Mouse (Mus musculus) T-helper 1 cell (primary cell): Measurements from ENCODE around the gene Sptbn4.

Experiments
- in situ Hi-C: fragments of 300-600 bp; cut with MboI, MseI; formaldehyde crosslinking; loops from one replicate; pipeline ENCODE4 v1.15.1; 2025; ENCODE audit warnings: high pct_unique_total_duplicates

The Sptbn4 gene

DNA sequence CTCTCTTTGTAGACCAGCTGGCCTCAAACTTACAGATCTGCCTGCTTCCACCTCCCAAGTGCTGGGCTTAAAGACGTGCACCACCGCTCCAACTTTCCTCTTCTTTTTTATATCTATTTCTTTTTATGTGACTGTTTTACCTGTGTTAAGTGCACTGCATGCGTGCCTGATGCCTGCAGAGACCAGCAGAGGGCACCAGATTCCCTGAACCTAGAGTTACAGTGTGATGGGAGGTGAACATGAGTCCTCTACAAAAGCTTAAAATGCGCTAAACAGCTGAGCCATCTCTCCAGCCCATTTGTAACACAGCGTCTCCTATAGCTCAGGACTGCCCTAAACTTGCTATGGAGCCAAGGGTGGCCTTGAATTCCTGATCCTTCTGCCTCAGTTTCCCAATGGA lies 9.9 kb downstream of the Sptbn4 start:
- in situ Hi-C loops, result no loop called here

DNA sequence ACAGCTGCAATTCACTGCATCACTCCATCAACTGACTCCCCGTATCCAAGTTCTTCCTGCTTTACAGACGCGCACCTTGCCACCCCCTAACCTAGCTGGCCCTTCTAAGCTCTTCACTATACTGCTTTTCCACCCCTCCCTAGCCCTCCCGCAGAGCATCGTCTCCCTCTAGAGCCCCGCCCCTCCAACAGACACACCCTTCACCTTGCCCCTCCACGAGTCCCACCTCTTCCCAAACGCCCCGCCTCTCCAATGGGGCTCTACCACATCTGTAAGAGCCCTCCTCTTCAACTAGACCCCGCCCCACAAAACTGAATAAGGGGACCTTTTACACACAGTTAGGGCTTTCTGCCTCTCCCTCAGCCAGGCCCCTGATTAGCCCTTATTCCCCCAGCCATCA lies 13.7 kb downstream of the Sptbn4 start:
- in situ Hi-C loops, result no loop called here

GRCm38 (mm10) chr7:27433349-27433748 lies 14.1 kb downstream of the Sptbn4 start:
- in situ Hi-C loops, result no loop called here

DNA sequence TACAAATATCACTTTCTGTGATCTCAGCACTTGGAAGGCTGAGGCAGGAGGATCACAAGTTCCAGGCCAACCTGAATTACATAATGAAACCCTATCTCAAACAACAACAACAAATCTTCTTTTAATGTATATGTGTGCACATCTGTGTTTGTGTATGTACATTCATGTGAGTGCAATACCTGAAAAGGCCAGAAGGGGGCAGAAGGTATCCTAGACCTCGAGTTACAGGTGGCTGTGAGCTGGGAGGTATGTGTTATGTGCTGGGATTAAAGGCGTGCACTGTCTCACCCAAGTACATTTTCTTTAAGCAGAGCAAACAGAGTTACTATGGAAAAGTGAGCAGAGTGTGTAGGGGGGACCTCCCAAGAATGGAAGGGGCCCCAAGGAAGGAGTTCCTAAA lies 18.4 kb downstream of the Sptbn4 start:
- in situ Hi-C loops, result loop anchor here (10.0 kb wide), 1 partner anchor 836 kb away; the partner anchor contains the start of gene Eid2

DNA sequence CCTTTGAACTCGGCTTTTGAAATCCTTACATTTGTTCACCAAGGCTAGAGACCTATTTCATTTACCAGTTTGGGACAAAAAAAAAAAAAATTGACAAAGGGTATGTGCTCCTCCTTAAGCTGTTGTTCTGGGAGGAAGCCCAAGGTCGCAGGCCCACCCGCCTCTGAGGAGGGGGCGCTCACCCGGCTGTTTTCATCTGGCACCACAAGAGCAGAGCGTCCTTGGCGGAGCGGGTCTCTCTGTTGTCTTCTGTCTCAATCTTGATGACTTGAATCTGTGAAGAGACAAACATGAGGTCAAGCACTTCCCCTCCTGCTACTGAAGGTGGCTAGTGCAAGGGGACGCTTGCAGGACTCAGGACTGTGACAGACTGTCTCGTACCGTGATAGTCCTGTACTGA lies 19.5 kb downstream of the Sptbn4 start:
- in situ Hi-C loops, result loop anchor here (10.0 kb wide), 1 partner anchor 837 kb away; the partner anchor contains the start of gene Eid2

GRCm38 (mm10) chr7:27427387-27427786 lies 20.1 kb downstream of the Sptbn4 start:
- in situ Hi-C loops, result loop anchor here (10.0 kb wide), 1 partner anchor 837 kb away; the partner anchor contains the start of gene Eid2

DNA sequence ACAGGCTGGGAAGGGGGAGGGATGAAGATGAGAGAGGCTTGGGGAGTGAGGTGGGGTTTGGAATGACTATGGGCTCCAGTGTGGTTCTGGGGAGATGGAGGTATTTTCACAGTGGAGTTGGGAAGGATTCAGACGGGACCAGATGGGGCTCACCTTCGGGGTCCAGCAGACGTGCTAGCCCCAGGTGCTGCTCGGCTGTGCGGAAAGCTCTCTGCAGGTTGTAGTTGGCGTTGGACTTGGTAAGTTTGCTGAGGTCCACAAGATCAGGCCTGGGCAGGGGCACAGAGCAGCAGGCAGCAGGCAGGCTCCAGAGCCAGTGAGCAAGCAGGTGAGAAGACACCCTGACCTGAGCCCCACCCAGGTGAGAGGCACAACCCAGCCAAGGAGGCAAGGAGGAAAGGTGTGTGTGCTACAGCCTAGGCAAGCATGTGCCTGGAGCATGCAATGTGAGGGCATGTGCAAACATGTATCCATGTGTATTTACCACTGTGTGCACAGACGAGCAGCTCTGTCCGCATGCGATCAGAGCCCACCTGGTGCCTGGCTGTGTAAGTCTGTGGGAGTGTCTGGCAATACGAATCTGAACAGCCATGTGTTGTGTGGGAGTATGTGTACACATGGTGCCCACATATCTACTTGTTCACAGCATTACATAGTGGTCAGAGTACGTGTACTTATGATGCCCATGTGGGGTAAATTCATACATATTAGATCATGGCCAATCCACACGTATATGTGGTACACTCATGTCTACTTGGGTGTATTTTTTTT lies 23.7 kb downstream of the Sptbn4 start:
- in situ Hi-C loops, result loop anchor here (10.0 kb wide), 1 partner anchor 841 kb away; the partner anchor contains the start of gene Eid2

- in situ Hi-C loops, result no loop called here
Observed at GRCm38 (mm10) chr7:27419101-27419500, 28.4 kb downstream of the Sptbn4 start.

- in situ Hi-C loops, result no loop called here
Observed at GRCm38 (mm10) chr7:27417151-27417550, 30.3 kb downstream of the Sptbn4 start.

DNA sequence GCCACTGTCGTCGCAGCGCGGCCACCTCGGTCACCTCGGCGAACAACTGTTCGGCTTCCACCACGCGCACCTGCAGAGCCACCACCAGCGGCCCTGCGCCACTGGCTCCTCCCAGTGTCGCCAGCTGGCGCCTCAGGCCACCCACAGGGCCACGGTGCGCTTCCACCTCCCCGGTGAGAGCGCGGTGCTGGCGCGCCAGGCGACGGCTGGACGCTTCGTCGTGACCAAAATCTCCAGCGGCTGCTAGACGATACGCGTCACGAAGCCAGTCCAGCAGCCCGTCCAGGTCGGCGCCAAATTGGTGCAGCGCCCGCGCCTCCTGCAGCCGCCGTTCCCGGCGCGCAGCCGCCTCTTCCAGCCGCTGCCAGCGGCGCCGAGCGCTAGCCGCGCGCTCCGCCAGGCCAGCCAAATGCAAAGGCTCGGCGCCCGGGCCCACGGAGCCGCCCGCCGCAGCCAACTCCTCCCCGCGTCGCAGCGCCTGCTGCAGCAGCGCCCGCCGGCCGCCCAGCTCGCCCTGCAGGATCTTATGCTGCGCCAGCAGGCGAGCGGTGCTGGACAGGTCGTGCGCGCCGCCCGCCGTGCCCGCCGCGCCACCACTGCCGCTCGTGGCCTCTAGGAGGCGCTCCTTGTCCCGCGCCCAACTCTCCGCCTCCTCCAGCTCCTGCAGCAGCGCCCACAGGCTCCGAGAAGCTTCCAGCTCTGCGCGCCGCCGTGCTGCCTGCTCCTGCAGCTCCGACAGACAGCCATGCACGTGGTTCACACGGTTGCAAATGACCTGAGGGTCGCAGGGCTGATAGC lies 38.9 kb downstream of the Sptbn4 start:
- in situ Hi-C loops, result no loop called here

- in situ Hi-C loops, result no loop called here
Observed at GRCm38 (mm10) chr7:27407816-27408215, 39.7 kb downstream of the Sptbn4 start.

DNA sequence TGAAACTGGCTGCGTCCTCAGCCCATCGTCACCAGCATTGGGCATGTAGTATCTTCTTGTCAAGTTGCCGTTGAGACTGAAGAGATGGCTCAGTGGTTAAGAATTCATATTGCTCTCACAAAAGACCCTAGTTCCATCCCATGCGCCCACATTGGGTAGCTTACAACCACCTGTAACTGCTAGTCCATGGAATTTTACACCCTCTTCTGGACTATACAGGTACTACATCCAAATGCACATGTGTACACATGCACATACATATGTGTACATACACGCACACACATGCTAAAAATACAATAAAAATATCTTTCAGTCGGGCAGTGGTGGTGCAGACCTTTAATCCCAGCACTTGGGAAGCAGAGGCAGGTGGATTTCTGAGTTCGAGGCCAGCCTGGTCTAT lies 41.0 kb downstream of the Sptbn4 start:
- in situ Hi-C loops, result no loop called here

GRCm38 (mm10) chr7:27404203-27404942 lies 43.1 kb downstream of the Sptbn4 start:
- in situ Hi-C loops, result no loop called here

- in situ Hi-C loops, result no loop called here
Observed at GRCm38 (mm10) chr7:27402675-27403074, 44.8 kb downstream of the Sptbn4 start.

- in situ Hi-C loops, result no loop called here
Observed at GRCm38 (mm10) chr7:27400545-27400944, 46.9 kb downstream of the Sptbn4 start.

DNA sequence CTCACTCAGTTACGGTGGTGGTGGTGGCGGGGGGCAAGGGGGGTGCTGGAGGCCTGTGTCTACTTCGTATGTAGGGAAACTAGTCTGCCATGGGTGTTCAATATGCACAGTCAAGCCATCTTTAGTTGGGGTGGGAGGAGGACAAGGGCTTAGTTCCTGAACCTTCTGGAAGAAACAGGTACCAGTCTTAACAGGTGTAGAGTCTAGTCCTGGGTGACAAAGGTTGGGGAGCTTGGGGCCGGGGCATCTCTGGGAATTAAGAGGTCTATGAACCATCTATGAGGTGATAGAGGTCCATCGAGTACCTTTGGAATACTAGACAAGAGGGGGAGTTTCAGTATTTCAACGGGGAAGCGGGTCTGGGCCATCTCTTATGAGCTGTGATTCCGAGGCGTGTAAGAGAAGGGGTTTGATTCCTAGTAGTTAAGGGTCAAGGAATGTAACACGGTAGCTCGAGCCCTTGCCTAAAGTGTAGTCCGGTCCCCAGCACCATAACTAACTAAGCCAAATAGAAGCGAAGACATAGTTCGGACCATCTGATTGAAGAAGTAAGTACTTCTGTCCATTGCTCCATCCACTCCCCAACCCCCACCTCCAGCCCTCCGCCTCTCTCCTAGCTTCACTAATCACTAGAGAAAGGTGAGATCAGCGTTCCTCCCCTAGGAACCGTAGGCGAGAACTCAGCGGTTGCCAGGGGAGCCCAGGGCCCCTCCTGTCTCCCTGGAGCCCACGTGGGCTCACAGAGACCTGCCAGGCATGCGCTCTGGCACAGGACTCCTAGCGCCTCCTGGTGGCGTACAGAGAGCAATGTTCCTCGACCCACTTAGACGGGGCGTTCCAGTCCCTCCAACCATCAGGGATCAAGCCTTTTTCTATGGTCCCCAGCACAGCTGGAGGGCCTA lies 50.2 kb downstream of the Sptbn4 start:
- in situ Hi-C loops, result loop anchor here (5.0 kb wide), 1 partner anchor 60 kb away; the partner anchor contains the start of gene Ltbp4

DNA sequence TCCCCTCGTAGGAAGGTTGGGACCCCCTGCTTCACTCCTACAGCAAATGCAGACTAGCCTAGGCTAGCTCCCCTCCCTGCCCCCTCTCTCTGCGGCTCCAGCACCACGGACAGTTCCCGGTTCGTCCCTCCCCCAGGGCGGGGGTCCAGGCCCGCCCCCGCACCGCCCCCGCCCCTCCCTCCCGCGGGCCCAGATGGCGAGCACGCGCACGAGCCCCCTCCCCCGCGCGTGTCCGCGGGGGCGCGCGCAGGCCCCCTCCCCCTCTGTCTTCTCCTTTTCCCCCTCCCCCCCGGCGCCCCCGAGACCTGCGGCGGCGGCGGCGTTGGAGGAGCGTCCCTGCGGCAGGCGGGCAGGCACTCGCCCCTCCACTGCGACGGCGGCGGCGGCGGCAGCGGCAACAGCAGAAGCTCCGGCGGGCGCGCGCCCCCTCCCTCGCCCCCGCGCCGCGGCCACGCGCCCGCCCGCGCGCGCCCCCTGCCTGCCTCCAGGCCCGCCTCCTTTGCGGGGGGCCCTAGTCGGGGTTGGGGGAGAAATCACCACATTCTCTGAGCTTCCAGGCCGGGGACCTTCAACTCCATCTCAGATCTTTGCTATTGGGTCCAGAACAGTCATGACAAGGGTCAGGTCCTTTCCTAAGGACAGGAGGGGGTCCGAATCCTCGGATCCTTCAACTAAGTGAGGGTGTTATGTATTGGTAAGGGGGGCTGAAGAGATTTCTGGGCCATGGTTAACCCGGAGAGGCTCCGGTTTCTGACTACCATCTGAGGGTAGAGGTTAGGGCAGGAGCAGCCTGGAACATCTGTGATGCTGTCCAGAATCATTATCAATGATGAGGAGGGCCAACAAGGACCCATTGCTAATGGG lies 51.1 kb downstream of the Sptbn4 start:
- in situ Hi-C loops, result loop anchor here (5.0 kb wide), 1 partner anchor 59 kb away; the partner anchor contains the start of gene Ltbp4

GRCm38 (mm10) chr7:27395521-27396183 lies 51.8 kb downstream of the Sptbn4 start:
- in situ Hi-C loops, result loop anchor here (5.0 kb wide), 1 partner anchor 58 kb away; the partner anchor contains the start of gene Ltbp4

GRCm38 (mm10) chr7:27391416-27391815 lies 56.1 kb downstream of the Sptbn4 start:
- in situ Hi-C loops, result loop anchor here (5.0 kb wide), 1 partner anchor 94 kb away; no protein-coding TSS in a partner anchor
